Mouse (Mus musculus) leukemia stem cell, adult 10-12 weeks (primary cell): ENCODE results near the gene Acox3. TPM values are rescaled to one million over a fixed set of nuclear protein-coding genes. Genes with fewer than 3 reads are reported as not detected.

ENCODE experiments used
- polyA plus RNA-seq: library from polyadenylated mRNA; stranded (reverse); fragments of >175 nt; gene quantifications from 2 replicates; pipeline ENCODE4 v1.2.3, GENCODE M21; 2012; ENCODE audit warnings: low replicate concordance

Gene Acox3
- 5.3 and 8.5 TPM in 2 replicates for polyA plus RNA-seq

DNA sequence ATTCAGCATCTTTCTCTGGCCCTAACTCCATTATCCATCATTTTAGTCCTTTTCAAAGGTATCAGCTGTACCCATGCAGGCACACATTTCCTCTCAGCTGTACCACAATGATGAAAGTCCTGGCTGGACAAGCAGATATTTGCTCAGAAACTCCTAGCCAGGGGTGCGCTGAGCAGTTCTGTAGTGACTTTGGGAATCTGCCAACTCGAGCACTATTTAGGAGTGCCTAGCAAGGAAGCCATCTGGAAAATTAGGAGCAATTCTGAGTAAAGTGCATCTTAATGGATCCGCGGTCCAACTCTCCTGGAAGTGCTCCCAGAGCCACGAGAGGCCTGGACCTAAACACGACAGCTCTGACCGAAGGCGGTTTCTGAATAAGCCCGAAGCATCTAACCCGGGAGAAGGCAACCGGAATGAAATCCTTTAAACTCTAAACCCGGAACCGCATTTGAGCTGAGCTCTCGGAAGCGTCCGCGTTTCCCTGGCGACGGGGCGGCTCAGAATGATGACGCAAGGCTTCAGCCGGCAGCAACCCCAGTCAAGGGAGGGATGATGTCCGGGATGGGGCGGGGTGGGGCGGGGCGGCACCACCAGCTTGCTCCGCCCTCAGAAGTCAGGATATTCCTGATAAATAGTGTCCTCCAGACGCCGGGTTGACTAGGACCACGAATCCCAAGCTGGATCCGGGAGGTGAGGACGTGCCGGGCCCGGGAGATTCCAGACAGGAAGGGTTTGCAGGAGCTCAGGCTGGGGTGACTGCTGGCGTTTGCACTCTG is at the start of gene Acox3:
Gene Acox3, plus strand, starts transcription at position 596 of the 776 bp plus-strand sequence.

DNA sequence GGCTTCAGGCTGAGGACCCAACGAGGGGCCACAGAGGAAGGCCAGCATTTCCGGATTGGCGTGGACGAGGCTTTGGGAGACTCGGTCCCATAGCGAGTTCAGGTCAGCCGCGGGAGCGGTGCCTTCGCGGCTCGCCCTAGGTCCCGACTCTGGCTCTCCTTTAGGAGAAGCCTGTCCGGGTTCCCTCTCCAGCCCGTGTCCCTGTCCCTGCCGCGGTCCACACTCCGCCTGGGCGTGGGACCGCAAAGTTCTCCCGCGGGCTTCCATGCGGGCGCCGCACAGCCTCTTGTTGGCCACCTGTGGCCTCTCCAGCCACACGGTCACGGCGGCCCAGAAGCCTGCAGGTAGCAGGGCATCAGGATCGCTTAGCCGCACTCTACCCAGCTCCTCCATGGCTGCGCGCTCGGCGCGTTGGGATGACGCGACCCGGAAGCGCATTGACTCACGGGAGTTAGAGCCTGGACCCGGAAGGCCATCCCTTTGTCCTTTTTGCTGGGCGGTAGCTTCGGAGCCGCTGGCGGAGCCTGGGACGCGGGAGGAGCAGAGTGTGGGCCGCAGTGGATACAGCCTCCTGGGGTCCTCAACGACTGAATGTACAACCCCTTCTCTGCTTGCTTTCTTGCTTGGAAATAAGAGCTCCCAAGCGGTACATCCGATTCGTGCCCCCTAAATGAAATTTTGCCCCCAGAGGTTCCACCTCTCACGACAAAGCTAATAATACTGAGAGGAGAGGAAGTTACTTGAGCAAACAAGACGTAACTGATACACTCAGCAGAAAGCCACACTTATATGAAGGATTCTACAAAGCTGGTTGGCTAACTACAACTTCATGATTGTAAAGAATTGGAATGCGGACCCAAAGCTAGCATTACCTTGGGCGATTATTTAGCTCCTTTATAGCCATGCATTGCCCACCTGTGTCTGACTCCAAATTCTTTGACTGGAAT is 7.9 kb upstream of the Acox3 start, which contains the start of gene Trmt44:
Gene Trmt44, minus strand, starts transcription at position 418 of the 947 bp plus-strand sequence.

Other genes with a start within 250 kb of the Acox3 start
- gene Hmx1, start 193.9 kb upstream of the Acox3 start, polyA plus RNA-seq, result not detected in 2 replicates
- gene Cpz, start 57.3 kb upstream of the Acox3 start, polyA plus RNA-seq, result not detected in 2 replicates
- 3.5 and 4.8 TPM in 2 replicates for gene Trmt44, start 8.0 kb upstream of the Acox3 start, polyA plus RNA-seq
- 0.08 and 1.1 TPM in 2 replicates for gene Htra3, start 96.7 kb downstream of the Acox3 start, polyA plus RNA-seq
- gene Sh3tc1, start 156.9 kb downstream of the Acox3 start, polyA plus RNA-seq, result 1.6 and 2.5 TPM in 2 replicates
- 0.33 and 0.90 TPM in 2 replicates for gene Ablim2, start 174.8 kb downstream of the Acox3 start, polyA plus RNA-seq